Mouse (Mus musculus) G1E (cell line): Measurements from ENCODE around the gene Adarb1.

Source experiments
- CTCF ChIP-seq: IDR thresholded peaks from 2 replicates; pipeline ENCODE4 v1.5.1; 2012; ENCODE audit warnings: low read depth, low read length, inconsistent platforms, mixed read lengths
- GATA1 ChIP-seq: IDR thresholded peaks from 2 replicates; pipeline ENCODE4 v1.6.1; 2012; ENCODE audit warnings: borderline replicate concordance, low read length, inconsistent platforms, mixed read lengths
- POLR2AphosphoS5 ChIP-seq: IDR thresholded peaks from 2 replicates; pipeline ENCODE4 v1.6.1; 2012; ENCODE audit warnings: low read depth, low read length, inconsistent platforms; ENCODE audit not compliant: insufficient replicate concordance

DNA sequence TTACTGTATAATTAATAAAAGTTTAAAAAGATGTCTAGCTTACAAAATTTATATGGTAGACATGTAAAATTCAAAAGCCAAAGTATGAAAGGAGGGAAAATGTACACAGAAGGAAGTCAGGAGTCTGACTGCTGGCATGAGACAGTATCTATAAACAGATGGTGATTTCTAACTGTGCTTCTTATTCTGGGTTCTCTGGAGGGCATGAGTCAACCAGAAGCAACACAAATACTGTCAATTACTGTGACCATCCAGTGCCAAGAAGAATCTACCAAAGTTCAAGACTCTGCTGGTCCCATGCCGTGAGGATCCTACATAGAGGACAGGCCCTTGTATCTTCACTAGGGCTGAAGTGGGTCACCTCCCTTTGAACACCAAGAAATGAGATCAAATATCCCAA lies 43.1 kb downstream of the Adarb1 start:
- TF ChIP-seq CTCF (no peak), POLR2AphosphoS5 (no peak), GATA1 (no peak)
